Mouse (Mus musculus) spleen, adult 2 months (tissue): ENCODE results near the gene Dnah2. TPM values are rescaled to one million over a fixed set of nuclear protein-coding genes. Genes with fewer than 3 reads are reported as not detected.

Source experiments
- DNase-seq, 2 experiments: peaks; one replicate each; pipeline versions ENCODE4 v3.0.0 to v3.0.0-alpha.2; 2012 to 2021; ENCODE audit warnings: low spot score in 2 of 2, low read depth in 1 of 2
- H3K27ac ChIP-seq: fragments of 200-500 bp; 2 replicates; pipeline ENCODE4 v1.5.1; 2012; ENCODE audit warnings: low read length, inconsistent platforms; ENCODE audit not compliant: insufficient read depth
- H3K27me3 ChIP-seq: fragments of 200-500 bp; 2 replicates; pipeline ENCODE4 v1.6.1; 2012; ENCODE audit warnings: mild to moderate bottlenecking, moderate library complexity, low read length, inconsistent platforms; ENCODE audit not compliant: control insufficient read depth, insufficient read depth
- H3K36me3 ChIP-seq: fragments of 200-500 bp; 2 replicates; pipeline ENCODE4 v1.6.1; 2012; ENCODE audit warnings: mild to moderate bottlenecking, low read length, inconsistent platforms; ENCODE audit not compliant: control insufficient read depth, insufficient read depth
- H3K4me1 ChIP-seq: fragments of 200-500 bp; 2 replicates; pipeline ENCODE4 v1.6.1; 2011; ENCODE audit warnings: inconsistent platforms; ENCODE audit not compliant: control insufficient read depth, insufficient read depth, insufficient read length
- H3K4me3 ChIP-seq: fragments of 200-500 bp; 2 replicates; pipeline ENCODE4 v1.5.1; 2011; ENCODE audit warnings: mild to moderate bottlenecking, inconsistent platforms; ENCODE audit not compliant: insufficient read depth, insufficient read length; ENCODE audit errors: extremely low read depth
- CTCF ChIP-seq: fragments of 200-500 bp; IDR thresholded peaks from 2 replicates; pipeline ENCODE4 v1.5.1; 2011; ENCODE audit warnings: mild to moderate bottlenecking, inconsistent platforms; ENCODE audit not compliant: insufficient read depth, insufficient read length, insufficient replicate concordance; ENCODE audit errors: extremely low read depth
- POLR2A ChIP-seq: fragments of 200-500 bp; IDR thresholded peaks from 2 replicates; pipeline ENCODE4 v1.6.1; 2011; ENCODE audit warnings: low read depth, low read length, inconsistent platforms
- WGBS: fragments of 180-500 bp; shearing (Covaris S2); methylation state at CpG from one replicate; pipeline ENCODE4 v1.1.7; 2018; 5-methylcytosine and 5-hydroxymethylcytosine counted together
- polyA plus RNA-seq: library from polyadenylated mRNA; depleted of rRNA; stranded (reverse); fragments of >200 nt; gene quantifications from 2 replicates; pipeline ENCODE4 v1.2.3, GENCODE M21; 2012

Dnah2 gene
- polyA plus RNA-seq, 1 experiment, result 0.29 TPM

GRCm38 (mm10) chr11:69403691-69404594 lies 145.0 kb downstream of the Dnah2 start:
- peaks cover 8% of the 10 kb centered on the region; the same call in 1 of the 2 replicates for H3K4me1 ChIP-seq
- no peaks in the 10 kb centered on the region for H3K27me3 ChIP-seq
- H3K36me3 ChIP-seq, result peaks cover 38% of the 10 kb centered on the region
- DNase-seq, result no peak
- no peak overlapping the region for H3K27ac ChIP-seq
- WGBS, result 95% methylated on average over 38 of the region's 38 CpGs
- H3K4me3 ChIP-seq, result no peak overlapping the region
- TF ChIP-seq CTCF (no peak), POLR2A (no peak)

GRCm38 (mm10) chr11:69401987-69402386 lies 146.9 kb downstream of the Dnah2 start:
- no peaks in the 10 kb centered on the region for H3K27me3 ChIP-seq
- no peak overlapping the region for H3K4me3 ChIP-seq
- H3K36me3 ChIP-seq, result peaks cover 33% of the 10 kb centered on the region
- no peak for TF ChIP-seq POLR2A
- TF ChIP-seq CTCF, result no peak
- WGBS, result 93% methylated on average over 12 of the region's 12 CpGs
- DNase-seq, result no peak
- peaks cover 3% of the 10 kb centered on the region; the same call in 1 of the 2 replicates for H3K4me1 ChIP-seq
- H3K27ac ChIP-seq, result no peak overlapping the region

DNA sequence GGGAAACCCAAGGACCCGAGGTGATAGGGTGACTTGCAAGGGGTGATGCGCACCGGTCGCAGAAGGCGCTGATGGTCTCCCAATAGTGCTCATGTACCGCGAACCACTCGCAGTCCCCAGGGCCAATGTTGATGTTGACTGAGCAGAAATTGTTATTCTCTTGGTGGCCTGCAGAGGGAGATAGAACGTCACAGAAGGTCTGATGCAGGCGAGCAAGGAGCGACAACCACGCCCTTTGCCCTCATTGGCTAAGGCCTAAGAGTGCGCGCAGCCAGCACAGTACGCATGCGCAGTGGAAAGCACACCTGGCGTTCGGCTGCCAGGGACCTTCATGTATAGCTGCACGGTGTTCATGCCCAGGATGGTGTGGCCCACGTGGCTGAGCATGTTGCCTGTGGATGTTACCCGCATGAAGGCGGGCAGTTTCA lies 147.7 kb downstream of the Dnah2 start:
- no peaks in the 10 kb centered on the region for H3K27me3 ChIP-seq
- peaks cover 27% of the 10 kb centered on the region for H3K36me3 ChIP-seq
- 27% methylated on average over 22 of the region's 22 CpGs for WGBS
- TF ChIP-seq CTCF (peak; percentile 88; the same call in 1 of the 2 replicates), POLR2A (no peak)
- DNase-seq, result peak; percentile 83 to 88
- H3K27ac ChIP-seq, result no peak overlapping the region
- H3K4me1 ChIP-seq, result peaks cover 6% of the 10 kb centered on the region; the same call in 1 of the 2 replicates
- no peak overlapping the region for H3K4me3 ChIP-seq

DNA sequence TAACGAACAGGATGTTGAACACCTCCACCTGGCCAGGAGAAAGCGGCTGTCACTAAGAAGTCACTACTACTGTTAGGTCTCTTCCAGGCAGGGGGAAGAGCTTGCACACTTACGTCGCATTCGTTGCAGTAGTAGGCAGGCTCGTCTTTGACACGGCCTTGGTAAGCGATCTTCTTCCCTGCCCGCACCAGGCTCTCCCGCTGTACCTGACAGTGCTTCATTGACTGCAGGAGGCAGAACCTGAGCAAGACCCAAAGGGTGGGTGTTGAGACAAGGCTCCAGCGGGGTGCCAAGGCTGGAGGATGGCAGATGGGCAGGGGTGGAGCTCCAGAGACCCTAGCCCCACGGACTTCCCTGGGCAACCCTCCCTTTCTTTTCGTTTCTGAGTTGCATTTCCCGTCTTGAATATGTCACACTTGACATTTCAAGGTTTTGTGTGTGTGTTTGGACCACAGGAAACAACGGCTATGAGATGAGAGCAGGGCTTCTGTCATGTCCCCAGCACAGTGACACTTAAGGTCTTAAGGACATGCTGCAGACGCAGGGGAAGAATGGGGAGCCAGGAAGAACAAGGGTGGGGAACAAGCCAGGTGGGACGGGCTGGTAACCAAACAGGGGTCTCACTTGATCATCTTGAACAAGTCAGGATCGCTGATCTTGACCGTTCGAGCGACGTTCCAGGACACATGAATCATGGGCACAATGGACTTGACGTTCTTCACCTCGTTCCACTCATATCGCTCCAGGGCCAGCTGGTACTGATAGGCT lies 148.6 kb downstream of the Dnah2 start:
- H3K4me3 ChIP-seq, result no peak overlapping the region
- peaks cover 17% of the 10 kb centered on the region for H3K36me3 ChIP-seq
- H3K4me1 ChIP-seq, result peaks cover 7% of the 10 kb centered on the region; the same call in 1 of the 2 replicates
- 95% methylated on average over 25 of the region's 25 CpGs for WGBS
- no peaks in the 10 kb centered on the region for H3K27me3 ChIP-seq
- TF ChIP-seq CTCF, result no peak
- TF ChIP-seq POLR2A, result no peak
- no peak overlapping the region for H3K27ac ChIP-seq
- no peak for DNase-seq

DNA sequence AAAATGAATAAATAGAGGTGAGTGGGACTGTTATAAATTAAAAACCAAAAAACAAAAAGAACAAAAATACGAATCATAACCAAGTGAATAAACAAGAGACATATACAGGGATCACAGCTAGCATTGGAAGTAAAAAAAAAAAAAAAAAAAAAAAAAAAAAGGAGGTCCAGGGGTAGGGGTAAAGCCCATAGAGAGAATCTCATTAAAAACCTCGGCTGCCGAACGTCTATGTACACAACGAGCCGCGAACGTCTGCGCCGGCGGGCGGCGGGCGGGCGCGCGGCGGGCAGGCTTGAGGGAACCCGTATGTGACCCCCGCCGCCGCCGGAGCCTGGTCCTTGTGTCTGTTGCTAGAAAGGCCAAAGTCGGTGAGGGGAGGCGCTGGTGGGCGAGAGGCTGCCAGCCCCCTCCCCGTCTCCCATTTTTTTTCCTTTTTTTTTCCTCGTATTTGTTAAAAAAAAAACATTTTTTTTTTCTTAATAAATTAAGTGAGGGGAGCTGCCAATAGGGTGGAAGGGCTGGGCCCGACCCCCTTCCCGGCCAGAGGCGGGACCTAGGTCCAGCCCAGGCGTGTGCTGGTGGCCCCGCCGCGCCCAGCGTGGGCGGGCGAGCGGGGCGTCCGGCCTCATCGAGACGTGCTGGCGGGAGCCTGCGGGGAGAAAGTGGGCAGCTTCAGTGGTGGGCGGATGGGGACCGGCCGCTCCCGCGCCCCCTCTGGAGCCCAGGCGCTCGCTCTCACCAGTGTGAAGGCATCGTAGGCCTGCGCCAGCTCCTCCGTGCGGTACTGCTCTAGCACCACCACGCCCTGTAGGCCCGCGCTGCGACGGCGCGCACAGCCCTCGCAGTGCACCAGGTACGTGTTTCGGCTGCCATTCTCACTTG lies 149.5 kb downstream of the Dnah2 start:
- Histone ChIP-seq H3K4me1 (peaks cover 7% of the 10 kb centered on the region; the same call in 1 of the 2 replicates), H3K4me3 (no peak overlapping the region), H3K27ac (no peak overlapping the region), H3K36me3 (peaks cover 10% of the 10 kb centered on the region), H3K27me3 (no peaks in the 10 kb centered on the region)
- no peak for TF ChIP-seq POLR2A
- TF ChIP-seq CTCF, result no peak
- WGBS, result 92% methylated on average over 64 of the region's 66 CpGs
- no peak for DNase-seq
